Mouse (Mus musculus) ovary, postnatal 36 days (tissue): ENCODE data around the gene Fblim1.

Source experiments
- DNase-seq: peaks from one replicate; pipeline ENCODE4 v3.0.0; 2022; ENCODE audit warnings: low spot score, mixed read lengths

The Fblim1 gene

DNA sequence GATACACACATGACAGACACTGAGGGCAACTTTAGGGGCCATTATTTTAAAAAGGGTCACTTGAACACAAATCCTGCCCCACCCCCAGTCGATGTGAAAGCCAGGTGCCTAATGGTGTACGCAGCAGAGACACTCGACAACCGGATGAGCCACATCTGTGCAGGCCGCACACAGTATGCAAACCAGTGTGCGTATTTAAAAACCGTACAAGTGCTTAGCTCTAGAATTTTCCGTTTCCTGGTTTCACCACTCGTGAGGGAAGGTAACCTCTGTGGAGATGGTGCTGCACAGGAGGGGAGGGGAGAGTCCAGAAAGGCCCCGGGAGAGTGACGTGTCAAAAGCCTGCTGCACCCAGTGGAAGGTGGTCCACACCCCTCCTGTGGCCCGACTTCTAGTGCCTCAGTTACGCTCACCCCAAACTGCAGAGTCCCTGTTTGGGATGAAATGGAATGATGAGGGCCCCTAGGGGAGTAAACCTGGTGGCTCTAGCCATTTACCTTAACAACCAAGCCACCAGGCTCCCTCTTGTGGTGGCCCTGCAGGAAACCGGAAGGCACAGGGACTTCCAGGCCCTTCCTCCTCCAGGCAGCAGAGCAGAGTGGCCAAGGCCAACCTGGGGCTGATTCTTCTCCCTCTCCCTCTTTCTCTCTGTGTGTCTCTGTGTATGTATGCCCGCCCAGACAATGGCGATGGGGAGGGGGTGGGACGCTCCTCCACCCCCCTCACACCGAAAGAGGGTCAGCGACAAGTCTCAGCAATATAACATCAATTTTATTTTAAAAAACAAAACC is 19.3 kb upstream of the Fblim1 start:
- DNase-seq = no peak

DNA sequence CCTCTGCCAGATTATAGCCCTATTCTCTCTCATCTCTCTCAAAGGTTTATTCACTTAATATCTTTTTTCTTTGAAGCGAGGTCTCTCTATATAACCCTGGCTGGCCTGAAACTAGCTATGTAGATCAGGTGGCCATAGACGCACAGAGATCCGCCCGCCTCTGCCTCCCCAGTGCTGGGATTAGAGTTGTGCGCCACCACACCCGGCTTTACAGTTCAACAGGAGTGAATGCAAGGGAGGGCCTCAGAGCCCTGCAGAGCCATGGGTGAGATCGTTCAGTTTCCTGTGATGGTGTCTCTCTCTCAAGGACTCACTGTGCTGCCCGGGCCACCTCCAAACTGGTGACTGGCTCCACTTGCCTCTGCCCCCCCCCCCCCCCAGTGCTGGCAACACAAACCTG is 18.2 kb upstream of the Fblim1 start:
- DNase-seq = no peak

DNA sequence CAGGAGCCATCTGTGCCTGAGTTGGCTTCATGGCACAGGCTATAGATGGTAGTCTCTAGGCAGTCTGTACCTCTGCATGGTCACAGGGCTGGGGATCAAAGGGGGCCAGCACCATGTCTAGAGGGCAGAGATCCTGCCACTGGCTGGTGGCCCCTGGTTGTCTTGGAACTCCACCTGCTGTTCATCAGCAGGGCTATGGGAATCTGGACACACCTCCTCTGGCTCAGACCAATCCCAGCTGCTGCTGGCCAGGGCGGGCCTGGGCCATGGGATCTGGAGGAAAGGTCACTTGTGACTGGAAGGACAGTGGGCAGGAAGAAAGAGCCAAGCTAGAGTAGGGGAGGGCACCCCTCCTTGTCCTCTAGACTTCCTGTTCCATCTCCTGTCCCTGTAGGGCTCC is 17.8 kb upstream of the Fblim1 start, which contains the start of gene Slc25a34:
Slc25a34 (minus strand) TSS at position 156 of the 400 bp plus-strand sequence.
- DNase-seq = peak; percentile 72

DNA sequence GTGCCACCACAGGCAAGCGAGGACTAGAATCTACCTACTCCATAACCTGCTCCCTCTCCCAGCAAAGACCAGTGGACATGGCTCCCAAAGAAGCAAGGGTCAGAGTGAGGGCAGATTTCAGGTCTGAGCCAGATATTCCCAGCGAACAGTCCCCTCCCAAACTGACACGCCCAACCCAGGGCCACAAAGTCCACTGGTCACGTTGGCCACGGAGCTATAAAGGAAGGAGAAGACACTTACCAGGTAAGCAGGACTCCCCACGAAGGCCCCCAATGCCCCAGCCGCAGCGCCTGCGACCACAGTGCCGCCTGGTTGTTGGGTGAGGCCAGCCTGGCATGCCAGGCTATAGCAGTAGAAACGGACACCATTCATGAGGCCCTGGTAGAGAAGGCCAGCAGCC is 17.1 kb upstream of the Fblim1 start:
- DNase-seq = no peak

DNA sequence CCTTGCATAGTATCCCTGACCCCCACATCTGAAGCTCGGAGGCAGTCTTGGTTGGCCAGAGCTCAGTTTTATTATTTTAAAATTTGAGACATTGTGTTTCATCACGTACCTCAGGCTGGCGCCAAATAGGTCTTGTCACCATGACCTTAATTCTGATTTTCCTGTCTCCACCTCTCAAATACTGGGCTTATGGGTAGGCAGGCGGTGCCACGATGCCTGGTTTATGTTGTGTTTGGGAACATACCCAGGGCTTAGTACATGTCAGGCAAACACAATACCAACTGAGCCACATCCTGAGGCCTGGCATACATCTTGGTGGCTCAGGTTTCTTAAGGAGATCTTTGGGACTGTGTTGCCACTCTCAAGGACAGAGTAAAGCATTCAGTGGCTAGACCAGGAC is 16.7 kb upstream of the Fblim1 start:
- DNase-seq = no peak

DNA sequence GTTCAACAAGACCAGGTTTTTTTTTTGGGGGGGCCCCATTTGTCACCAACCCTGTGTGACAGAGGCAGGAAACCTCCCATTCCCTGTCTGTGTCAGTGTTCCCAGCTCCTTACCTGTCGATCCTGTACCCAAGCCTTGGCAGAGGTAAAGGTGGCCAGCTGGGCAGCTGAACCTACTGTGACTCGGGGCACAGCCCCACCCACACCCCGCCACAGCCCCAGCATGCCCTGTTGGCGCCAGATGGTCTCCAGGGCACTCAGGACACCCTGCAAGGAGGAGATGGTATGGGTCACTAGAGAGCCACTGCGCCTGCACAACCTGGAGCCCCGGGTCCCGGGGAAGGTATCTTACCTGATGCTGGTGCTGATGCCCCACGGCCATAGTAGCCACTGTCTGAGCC is 16.2 kb upstream of the Fblim1 start:
- no peak for DNase-seq

DNA sequence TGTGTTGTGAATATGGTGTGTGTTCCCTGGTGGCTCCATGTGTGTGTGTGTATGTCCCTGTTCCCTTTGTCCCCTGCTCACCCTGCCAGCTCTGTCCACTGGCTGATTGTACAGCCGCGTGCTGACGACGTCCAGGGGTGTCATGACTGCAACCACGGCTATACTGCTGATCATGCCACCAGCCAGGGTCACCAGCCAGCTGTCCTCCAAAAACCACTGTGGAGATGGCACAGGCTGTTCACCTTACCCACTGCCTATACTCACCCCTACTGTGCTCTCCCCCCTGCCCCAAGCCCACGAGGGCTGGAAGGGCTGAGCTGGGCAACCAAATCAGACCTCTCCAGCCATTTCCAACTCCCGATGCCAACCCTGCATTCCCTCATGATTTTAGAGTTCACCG is 15.4 kb upstream of the Fblim1 start:
- DNase-seq = no peak

DNA sequence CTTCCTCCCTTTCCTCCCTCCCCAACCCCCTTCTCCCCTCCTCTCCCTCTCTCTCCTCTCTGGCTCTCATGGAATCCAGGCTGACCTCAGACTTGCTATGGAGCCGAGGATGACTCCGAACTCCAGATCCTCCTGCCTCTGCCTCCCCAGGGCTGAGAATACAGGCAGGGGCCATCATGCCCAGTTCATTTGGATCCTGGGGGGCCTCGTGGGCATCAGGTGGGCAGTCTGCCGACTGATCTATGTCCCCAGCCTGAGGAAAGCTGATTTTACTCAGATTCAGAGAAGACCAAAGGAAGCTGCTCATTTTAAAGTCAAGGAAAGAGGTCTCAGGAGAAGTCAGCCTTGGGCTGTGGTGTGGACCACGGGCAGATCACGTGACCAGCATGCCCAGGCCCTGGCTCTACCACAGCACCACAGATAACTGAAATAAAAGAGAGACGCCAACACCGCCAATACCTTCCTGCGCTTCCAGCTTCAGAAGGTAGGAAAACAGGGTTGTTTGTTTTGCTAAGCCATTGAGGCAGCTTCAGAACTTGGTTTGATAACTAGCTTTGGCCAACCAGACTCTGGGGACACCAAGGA is 13.5 kb upstream of the Fblim1 start:
- no peak for DNase-seq

DNA sequence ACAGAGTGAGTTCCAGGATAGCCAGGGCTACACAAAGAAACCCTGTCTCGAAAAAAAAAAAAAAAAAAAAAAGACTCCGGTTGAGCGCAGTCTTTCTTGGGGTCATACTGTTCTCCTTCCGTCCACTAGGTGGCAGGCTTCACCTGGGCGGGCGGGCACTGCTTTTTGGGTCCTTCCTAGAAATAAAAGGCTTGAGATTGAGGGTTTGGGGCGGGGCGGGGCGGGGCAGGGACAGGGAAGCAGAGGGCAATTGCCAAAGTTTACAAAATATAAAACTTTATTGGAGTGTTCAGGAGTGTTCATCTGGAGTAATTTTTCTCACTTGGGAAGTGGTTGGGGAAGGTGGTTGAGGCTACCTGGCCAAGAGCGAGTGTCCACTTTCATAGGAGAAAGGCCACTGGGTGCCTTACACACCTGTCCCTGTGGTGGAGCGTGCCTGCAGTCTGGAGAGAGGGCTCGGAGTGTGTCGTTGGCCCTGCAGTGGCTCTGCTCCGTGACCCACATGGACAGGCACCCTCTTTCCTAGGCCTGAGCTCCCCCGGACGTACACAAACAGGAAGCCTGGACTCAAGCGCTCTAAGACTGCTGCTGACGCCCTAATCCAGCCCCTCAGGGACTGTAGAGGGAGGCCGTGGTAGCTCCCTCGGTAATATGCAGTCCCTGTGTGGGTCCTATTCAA is 12.8 kb upstream of the Fblim1 start, which contains the start of gene Tmem82:
Tmem82 (minus strand) TSS at position 69 of the 679 bp plus-strand sequence.
- peak; percentile 59 for DNase-seq

DNA sequence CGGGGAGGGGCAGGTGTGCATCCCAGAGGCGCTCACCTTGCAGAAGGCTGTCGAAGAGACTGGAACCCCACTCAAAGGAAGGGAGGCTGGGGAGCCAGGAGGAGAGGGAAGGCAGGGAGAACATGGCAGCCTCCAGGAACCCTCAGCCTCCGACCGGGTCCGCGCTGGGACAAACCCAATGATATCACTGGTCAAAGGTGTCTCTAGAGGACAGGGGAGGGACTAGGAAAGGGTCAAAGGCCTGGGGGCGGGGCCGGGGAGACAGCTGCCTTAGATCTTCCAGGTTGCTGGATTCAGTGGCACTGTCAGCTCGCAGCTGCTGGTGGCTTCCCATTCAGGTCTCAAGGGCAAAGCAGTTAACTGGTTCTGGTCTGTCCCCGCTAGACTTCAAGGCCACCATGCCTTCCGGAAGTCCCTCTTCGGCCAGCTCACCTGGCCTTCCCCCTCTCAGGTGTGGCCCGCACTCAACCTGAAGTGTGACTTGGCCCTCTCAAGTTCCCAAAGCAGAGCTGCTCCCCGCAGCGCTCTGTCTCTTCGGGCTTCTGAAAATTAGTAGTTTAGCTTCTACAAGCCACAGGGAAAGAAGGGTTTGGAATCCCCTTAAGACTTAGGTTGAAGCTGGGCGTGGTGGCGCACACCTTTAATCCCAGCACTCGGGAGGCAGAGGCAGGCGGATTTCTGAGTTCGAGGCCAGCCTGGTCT is 12.1 kb upstream of the Fblim1 start:
- DNase-seq = no peak

DNA sequence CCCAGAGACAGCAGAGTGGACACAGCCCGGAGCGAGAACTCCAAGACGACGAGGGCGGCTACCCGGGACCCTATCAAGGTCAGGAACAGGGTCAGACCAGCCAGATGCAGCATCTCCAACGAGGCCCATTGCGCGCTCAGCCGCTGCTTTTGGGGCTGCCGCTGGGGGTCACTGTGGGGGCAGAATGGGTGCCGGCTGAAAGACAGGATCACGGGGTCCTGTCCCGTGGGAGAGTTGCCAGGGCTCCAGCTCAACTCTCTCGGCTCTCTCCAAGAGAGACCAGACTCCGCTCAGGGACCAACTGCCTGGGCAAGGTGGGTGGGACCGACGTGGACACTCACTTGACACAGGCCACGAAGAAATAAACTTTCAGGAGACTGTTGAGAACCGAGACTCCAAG is 11.4 kb upstream of the Fblim1 start:
- peak; percentile 82 for DNase-seq

DNA sequence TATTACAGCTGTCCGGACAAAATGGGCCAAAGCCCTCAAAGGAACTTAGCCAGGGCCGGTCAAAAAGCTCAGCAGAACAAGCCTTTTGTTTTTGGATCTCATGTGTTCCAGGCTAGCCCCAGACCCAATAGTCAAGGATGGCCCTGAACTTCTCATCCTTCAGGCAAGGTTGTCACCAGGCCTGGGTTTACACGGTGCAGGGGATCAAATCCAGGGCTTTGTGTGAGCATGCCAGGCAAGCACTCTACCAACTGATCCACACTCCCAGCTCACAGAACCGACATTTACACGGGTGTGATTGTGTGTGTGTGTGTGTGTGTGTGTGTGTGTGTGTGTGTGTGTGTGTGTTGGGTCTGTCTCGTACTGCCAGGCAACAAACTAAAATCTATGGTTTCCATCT is 10.9 kb upstream of the Fblim1 start:
- no peak for DNase-seq

DNA sequence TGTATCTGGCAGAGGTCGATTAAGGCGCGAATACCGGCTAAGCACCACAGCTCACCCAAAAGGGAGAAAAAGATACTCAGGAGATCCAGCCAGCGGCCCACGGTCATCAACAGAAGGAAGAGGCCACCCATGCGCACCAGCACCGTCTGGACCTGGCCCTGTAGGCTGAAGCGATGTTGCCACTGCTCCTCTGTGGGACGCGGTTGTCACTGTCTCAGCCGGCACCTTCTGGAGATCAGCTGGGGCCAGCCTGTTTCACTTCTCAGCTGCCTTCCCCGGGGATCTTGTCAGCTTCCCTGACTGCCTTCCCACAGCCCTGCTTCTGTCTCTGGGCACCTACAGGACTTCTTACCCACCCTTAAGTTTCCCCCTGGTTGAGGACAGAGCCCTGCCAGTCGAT is 9.1 kb upstream of the Fblim1 start:
- no peak for DNase-seq

DNA sequence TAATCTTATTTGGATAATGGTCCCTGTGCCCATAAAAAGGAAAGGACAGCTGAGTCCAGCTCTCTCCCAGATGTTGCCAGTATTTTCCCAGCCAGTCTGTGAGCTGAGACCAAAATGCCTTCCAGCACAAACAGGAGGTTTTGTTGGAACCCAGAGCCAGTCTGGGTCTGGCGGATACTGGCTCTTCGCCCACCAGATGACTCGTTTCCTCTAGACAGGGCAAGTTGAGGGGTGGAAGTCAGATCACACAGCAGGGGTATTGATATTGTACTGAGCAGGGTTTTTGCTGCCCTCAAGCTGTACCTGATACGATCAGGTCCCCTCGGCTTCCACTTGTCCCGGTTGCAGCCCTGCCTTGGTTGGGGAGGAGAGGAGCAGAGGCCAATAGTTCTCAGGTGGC is 3.6 kb upstream of the Fblim1 start:
- no peak for DNase-seq

DNA sequence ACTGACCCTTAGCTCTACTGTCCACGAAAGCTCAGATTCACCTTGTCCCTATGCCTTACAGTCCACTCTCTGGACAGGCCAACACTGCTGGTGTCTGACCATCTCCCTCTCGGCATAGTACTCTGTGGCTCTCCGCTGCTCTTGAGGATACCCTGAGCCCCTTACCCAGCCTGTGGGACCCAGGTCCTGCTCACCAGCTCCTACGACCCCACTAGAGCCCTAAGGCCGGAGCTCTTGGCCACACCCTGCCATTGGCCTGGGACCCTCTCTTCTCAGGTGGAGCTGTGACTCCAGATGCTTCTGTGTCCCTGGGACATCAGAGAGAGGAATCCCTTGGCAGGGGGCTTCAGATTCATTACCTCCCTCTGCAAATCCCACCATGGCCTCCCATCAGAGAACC is 475 bp downstream of the Fblim1 start:
- no peak for DNase-seq

DNA sequence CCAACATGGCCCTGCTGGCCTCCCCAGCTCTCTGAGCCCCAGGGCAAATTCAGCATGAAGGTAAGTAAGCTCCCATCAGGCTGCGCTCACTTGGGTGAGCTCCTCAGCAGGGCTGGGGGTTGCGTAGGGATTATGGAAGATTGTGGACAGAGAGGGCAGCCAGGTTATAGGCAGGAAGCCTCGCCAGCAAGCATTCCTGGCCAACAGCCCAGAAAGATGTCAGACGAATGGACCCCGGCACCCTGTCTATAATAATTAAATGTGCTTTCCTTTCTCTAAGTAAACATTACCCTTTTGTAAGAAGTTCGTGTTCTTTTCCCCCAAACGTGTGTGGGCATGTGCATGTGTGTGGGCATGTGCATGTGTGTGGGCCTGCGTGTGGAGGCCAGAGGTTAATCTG is 1.4 kb downstream of the Fblim1 start:
- DNase-seq = no peak

DNA sequence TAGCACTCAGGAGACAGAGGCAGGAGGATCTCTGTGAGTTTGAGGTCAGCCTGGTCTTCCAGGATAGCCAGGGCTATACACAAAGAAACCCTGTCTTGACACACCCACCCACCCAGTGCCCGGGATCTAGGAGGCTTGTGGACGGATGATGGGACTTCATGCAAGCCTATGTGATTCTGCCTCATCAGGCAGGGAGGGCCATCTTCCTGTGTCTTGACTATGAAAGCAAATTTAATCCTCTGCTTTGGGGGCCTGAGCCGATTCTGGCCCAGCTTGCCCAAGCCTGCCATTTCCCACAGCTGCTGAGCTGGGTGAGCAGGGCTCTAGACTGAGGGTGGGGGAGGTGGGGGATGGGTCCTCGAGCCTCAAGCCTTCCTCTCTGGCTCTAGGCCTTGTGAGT is 2.0 kb downstream of the Fblim1 start:
- no peak for DNase-seq

DNA sequence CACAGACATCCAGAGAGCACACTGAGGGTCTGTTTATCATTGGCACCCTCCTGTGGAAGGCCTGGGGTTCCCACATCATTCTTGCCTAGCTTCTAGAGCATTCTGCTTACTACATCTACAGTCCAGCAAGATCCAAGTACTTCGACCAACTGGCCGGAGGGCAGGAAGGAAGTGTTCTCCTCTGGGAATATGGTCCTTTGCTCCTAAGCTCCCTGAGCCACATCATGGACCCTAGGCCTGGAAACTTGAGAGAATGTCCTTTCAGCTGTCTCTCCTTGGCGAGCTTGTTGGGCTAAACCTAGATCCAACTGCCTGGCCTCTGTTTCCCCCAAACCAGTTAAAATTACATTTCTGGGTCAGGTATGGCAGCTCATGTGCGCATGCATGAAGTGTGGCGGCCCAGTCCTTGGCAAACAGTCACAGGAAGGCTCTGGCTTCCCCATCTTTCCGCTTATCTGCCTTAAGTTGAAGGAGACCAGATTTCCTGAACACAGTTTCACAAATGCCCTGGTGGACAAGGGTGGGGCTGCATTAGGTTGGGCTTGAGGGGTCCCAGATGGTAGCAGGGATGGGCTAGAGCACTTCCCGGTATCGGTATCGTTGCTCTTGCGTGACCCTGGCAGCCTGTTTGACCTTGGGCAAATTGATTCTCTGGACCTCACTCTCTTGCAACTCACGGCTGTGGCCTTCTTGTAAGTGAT is 3.2 kb downstream of the Fblim1 start:
- DNase-seq = no peak

DNA sequence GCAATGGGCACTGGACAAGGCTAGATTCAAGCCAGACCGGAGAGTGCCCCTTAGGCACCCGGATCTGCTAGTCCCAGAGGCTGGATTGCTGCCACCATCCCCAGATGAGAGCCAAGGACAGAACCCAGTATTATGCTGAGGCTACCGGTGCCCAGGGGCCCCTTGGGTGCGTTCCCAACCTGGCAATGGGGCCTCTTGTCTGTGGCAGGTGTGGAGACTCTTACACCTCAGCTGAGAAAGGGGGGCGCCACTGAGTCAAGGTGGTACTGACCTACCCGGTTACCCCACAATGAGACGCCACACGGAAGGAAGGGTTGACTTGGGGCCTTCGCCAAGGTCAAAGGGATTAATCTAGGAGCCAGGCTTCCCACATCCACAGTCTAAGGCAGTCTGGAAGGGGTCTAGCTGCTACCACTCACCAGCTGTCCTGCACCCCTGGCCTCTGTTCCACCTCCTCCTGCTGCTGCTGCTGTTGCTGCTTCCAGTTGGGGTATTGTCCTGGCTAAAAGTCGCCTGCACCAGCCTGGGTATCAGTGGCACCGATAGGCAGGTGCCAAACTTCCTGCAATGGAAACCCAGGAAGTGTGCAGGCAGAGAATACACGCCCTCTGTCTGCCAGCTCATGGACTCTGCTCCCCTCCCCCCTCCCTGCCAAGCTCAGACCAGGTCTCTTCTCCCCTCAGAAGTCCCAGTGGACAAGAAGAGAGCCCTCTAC is 4.6 kb downstream of the Fblim1 start:
- DNase-seq = no peak

DNA sequence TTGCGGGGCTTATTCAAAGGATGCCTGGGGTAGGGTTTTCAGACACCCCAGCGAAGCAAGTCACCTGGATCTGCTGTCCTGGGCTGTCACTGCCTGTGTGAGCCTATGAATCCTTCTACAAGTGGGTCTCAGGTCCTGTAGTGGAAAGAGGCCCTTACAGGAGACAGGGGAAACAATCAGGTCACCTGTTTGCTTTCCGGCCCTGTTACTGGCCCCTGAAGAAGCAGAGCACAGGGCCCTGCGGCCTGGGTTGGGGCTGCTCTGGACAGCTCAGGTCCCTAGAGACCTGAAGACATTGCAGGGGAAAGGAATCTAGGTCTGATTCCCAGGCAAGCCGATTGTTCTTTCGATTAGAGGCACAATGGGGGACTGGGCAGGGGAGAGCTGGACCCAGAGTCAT is 5.5 kb downstream of the Fblim1 start:
- DNase-seq = no peak
